Mouse (Mus musculus) cerebellum, adult 8-10 months (tissue): ENCODE measurements at regions not wholly inside any gene's neighbourhood (a gene's known extent, or its start where the extent isn't known, plus 50 kb on each side); places are given as distances from the start of the nearest gene placed in this dataset.

Experiments used
- DNase-seq: peaks from one replicate; pipeline ENCODE4 v3.0.0; 2022

GRCm38 (mm10) chr10:117555542-117555941, 73.8 kb upstream of the Cpm start:
- DNase-seq, result no peak

- no peak for DNase-seq
These were observed 74.3 kb upstream of the Cpm start for GRCm38 (mm10) chr10:117555044-117555443.

- DNase-seq, result no peak
These were observed 74.8 kb upstream of the Cpm start for GRCm38 (mm10) chr10:117554533-117554932.

- DNase-seq, result no peak
These were observed 75.8 kb upstream of the Cpm start for GRCm38 (mm10) chr10:117553211-117554186.

- no peak for DNase-seq
These were observed 77.1 kb upstream of the Cpm start for GRCm38 (mm10) chr10:117552049-117552652.

GRCm38 (mm10) chr10:117551234-117552048, 77.9 kb upstream of the Cpm start:
- DNase-seq, result no peak

- DNase-seq, result no peak
These were observed 79.3 kb upstream of the Cpm start for GRCm38 (mm10) chr10:117549854-117550605.

- DNase-seq, result no peak
These were observed 79.8 kb upstream of the Cpm start for GRCm38 (mm10) chr10:117549506-117549830.

- DNase-seq, result no peak
These were observed 80.4 kb upstream of the Cpm start for GRCm38 (mm10) chr10:117548775-117549505.

GRCm38 (mm10) chr10:117548262-117548661, 81.0 kb upstream of the Cpm start:
- DNase-seq, result no peak

GRCm38 (mm10) chr10:117547275-117547674, 82.0 kb upstream of the Cpm start:
- DNase-seq, result no peak

- no peak for DNase-seq
These were observed 83.3 kb upstream of the Cpm start for GRCm38 (mm10) chr10:117545842-117546631.

GRCm38 (mm10) chr10:117544680-117545546, 84.4 kb upstream of the Cpm start:
- no peak for DNase-seq

GRCm38 (mm10) chr10:117543995-117544679, 85.2 kb upstream of the Cpm start:
- no peak for DNase-seq

- no peak for DNase-seq
These were observed 85.7 kb upstream of the Cpm start for GRCm38 (mm10) chr10:117543696-117543950.

- no peak for DNase-seq
These were observed 86.2 kb upstream of the Cpm start for GRCm38 (mm10) chr10:117542886-117543695.

- DNase-seq, result no peak
These were observed 86.9 kb upstream of the Cpm start for GRCm38 (mm10) chr10:117542351-117542750.

GRCm38 (mm10) chr10:117541487-117541886, 87.8 kb upstream of the Cpm start:
- no peak for DNase-seq
